Mouse (Mus musculus) embryonic facial prominence, embryonic 11.5 days (tissue): ENCODE measurements around the gene Foxj2. TPM values are rescaled to one million over a fixed set of nuclear protein-coding genes. Genes with fewer than 3 reads are reported as not detected.

ENCODE experiments used
- ATAC-seq: fragments of 200-750 bp; cut with Nextera tagmentation; replicated peaks from 2 replicates; pipeline ENCODE4 v1.8.0; 2017; ENCODE audit warnings: low read depth; ENCODE audit not compliant: insufficient number of reproducible peaks, low FRiP score, low TSS enrichment
- DNase-seq: peaks from one replicate; pipeline ENCODE4 v3.0.0-alpha.2; 2015; ENCODE audit warnings: low spot score
- H3K27ac ChIP-seq: fragments of 300-500 bp; sonication (generic); replicated peaks from 2 replicates; pipeline ENCODE4 v1.5.1; 2014; ENCODE audit warnings: mild to moderate bottlenecking, low read depth, low read length, control low read depth
- H3K27me3 ChIP-seq: fragments of 300-500 bp; sonication (generic); 2 replicates; pipeline ENCODE4 v1.6.1; 2014; ENCODE audit warnings: mild to moderate bottlenecking, low read length, moderate library complexity, mixed read lengths; ENCODE audit not compliant: control insufficient read depth, insufficient read depth
- H3K36me3 ChIP-seq: fragments of 300-500 bp; sonication (generic); replicated peaks from 2 replicates; pipeline ENCODE4 v1.6.1; 2014; ENCODE audit warnings: low read depth, mild to moderate bottlenecking, low read length, moderate library complexity, mixed read lengths; ENCODE audit not compliant: control insufficient read depth, insufficient read depth
- H3K4me1 ChIP-seq: fragments of 300-500 bp; sonication (generic); 2 replicates; pipeline ENCODE4 v1.6.1; 2014; ENCODE audit warnings: low read length, mixed read lengths; ENCODE audit not compliant: control insufficient read depth, insufficient read depth
- H3K4me2 ChIP-seq: fragments of 300-500 bp; sonication (generic); 2 replicates; pipeline ENCODE4 v1.6.1; 2014; ENCODE audit warnings: low read depth, mild to moderate bottlenecking, control low read depth, low read length, moderate library complexity
- H3K4me3 ChIP-seq: fragments of 300-500 bp; sonication (generic); 2 replicates; pipeline ENCODE4 v1.5.1; 2014; ENCODE audit warnings: low read depth, low read length, control low read depth
- H3K9ac ChIP-seq: fragments of 300-500 bp; sonication (generic); replicated peaks from 2 replicates; pipeline ENCODE4 v1.6.1; 2014; ENCODE audit warnings: mild to moderate bottlenecking, control low read depth, low read length
- H3K9me3 ChIP-seq: fragments of 300-500 bp; sonication (generic); replicated peaks from 2 replicates; pipeline ENCODE4 v1.6.1; 2016; ENCODE audit warnings: mild to moderate bottlenecking, low read length, inconsistent platforms, mixed read lengths; ENCODE audit not compliant: control insufficient read depth
- WGBS: fragments of 180-500 bp; shearing (Covaris S2); extraction: QIAGEN DNeasy Blood & Tissue Kit; methylation state at CpG from one replicate; pipeline ENCODE4 v1.1.7; 2014; 5-methylcytosine and 5-hydroxymethylcytosine counted together
- polyA plus RNA-seq: library from polyadenylated mRNA; unstranded; fragments of >200 nt; fragmentation: Nextera tagmentation; extraction: Ambion mirVana; gene quantifications from 2 replicates; pipeline ENCODE4 v1.2.1, GENCODE M21; 2014

Foxj2 gene
- polyA plus RNA-seq, 1 experiment from 2014 or later = 4.0 TPM

GRCm38 (mm10) chr6:122820799-122821650 lies 1.3 kb downstream of the Foxj2 start:
- 36% methylated on average over 15 of the region's 15 CpGs for WGBS
- Histone ChIP-seq H3K27me3 (no peaks in the 10 kb centered on the region), H3K4me1 (no peaks in the 10 kb centered on the region; the same call in 1 of the 2 replicates), H3K4me2 (peak overlapping the region; percentile 83), H3K27ac (no peak overlapping the region), H3K36me3 (no peaks in the 10 kb centered on the region), H3K9ac (peak overlapping the region; percentile 92; the same call in 1 of the 2 replicates), H3K4me3 (peak overlapping the region; percentile 83), H3K9me3 (no peaks in the 10 kb centered on the region)
- DNase-seq = no peak
- ATAC-seq = peak; percentile 1; the same call in 1 of the 2 replicates

- WGBS = 71% methylated on average over 9 of the region's 9 CpGs
- no peak overlapping the region for H3K4me2 ChIP-seq
Observed at GRCm38 (mm10) chr6:122821822-122822221, 2.1 kb downstream of the Foxj2 start.

GRCm38 (mm10) chr6:122824086-122824485 lies 4.4 kb downstream of the Foxj2 start:
- Histone ChIP-seq H3K9me3 (no peaks in the 10 kb centered on the region), H3K27me3 (no peaks in the 10 kb centered on the region), H3K4me3 (no peak overlapping the region), H3K36me3 (no peaks in the 10 kb centered on the region), H3K27ac (no peak overlapping the region), H3K9ac (no peak overlapping the region), H3K4me1 (no peaks in the 10 kb centered on the region; the same call in 1 of the 2 replicates), H3K4me2 (no peak overlapping the region)
- WGBS = 60% methylated on average over 10 of the region's 10 CpGs
- ATAC-seq (no peak), DNase-seq (no peak)

More at GRCm38 (mm10) chr6:122821822-122822221, 2.1 kb downstream of the Foxj2 start:
- Histone ChIP-seq H3K4me3 (no peak overlapping the region), H3K9ac (no peak overlapping the region), H3K27ac (no peak overlapping the region), H3K36me3 (no peaks in the 10 kb centered on the region), H3K9me3 (no peaks in the 10 kb centered on the region), H3K27me3 (no peaks in the 10 kb centered on the region), H3K4me1 (no peaks in the 10 kb centered on the region; the same call in 1 of the 2 replicates)
- ATAC-seq = no peak
- DNase-seq = no peak

DNA sequence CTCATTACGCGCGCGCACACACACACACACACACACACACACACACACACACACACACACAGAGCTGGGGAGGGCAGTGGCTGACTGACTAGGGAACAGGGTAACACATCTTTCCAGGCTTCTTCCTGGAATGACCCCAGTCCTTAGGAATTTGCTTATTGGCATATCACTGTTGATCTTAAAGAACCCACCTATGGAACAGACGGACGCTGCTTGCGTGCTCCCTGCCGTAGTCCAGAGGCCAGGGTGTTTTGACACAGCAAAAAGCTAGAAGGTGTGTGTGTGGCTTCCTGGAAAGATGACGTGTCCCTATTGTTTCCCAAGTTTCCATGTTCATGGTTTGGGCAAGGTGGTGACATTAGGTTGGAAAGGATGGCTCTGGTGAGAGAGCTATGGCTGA lies 5.5 kb downstream of the Foxj2 start:
- WGBS = 92% methylated on average over 9 of the region's 9 CpGs
- H3K4me1 ChIP-seq = no peaks in the 10 kb centered on the region; the same call in 1 of the 2 replicates
- no peak overlapping the region for H3K4me2 ChIP-seq
- H3K9ac ChIP-seq = no peak overlapping the region
- ATAC-seq (no peak), DNase-seq (no peak)
- no peak overlapping the region for H3K4me3 ChIP-seq
- H3K9me3 ChIP-seq = no peaks in the 10 kb centered on the region
- no peaks in the 10 kb centered on the region for H3K36me3 ChIP-seq
- no peaks in the 10 kb centered on the region for H3K27me3 ChIP-seq
- no peak overlapping the region for H3K27ac ChIP-seq

DNA sequence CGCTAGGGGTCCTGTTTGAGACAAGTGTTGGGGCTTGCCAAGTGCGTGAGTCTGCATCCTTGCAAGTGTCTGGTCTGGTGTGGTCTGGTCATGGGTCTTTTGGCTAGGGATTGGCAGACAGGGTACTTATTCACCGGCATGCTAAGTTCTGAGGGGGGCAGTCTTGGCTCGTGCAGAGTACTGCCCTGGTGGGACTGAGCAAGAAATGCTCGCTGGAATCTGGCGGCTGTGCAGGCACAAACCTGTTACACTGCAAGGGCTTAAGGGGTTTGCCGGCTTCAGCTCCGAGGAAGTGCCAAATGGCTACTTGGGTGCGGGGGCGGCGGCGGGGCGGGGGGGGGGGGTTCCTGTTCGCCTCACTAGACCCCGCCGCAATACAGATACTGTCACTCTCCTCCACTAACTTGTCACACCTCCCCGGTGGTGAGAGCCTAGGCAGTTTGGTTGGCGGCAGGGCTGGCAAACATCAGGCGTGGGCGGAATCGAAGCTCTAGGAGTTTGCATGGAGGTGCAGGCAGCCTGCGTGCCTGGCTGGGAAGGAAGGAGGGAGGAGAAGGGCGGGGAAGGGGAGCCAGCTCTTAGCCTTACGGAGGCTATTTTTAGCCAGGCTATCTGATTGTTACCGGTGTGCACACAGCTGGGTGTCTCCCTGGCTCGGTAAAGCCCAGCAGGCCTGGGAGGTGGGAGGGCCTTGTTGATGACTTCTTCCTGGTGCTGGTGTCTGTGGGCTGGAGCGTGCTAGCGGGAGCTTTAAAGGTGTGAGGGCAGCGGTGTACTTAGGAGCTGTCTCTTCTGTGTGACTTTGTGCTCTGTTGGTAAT lies 6.4 kb downstream of the Foxj2 start:
- Histone ChIP-seq H3K27ac (no peak overlapping the region; the same call in 1 of the 2 replicates), H3K36me3 (no peaks in the 10 kb centered on the region)

DNA sequence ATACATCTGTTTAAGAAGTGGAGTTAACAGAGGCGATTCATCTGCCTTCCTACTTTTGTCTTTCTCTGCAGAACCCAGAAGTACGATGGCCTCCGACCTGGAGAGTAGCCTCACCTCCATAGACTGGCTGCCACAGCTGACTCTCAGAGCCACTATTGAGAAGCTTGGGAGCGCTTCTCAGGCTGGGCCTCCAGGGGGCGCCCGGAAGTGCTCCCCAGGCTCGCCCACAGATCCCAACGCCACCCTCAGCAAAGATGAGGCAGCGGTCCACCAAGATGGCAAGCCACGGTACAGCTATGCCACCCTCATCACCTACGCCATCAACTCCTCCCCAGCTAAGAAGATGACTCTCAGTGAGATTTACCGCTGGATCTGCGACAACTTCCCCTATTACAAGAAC lies 8.4 kb downstream of the Foxj2 start:
- Histone ChIP-seq H3K27ac (no peak overlapping the region), H3K4me3 (no peak overlapping the region), H3K27me3 (no peaks in the 10 kb centered on the region), H3K4me1 (no peaks in the 10 kb centered on the region), H3K4me2 (no peak overlapping the region), H3K9me3 (no peaks in the 10 kb centered on the region), H3K9ac (no peak overlapping the region), H3K36me3 (no peaks in the 10 kb centered on the region)
- 42% methylated on average over 13 of the region's 13 CpGs for WGBS
- DNase-seq (peak; percentile 39), ATAC-seq (no peak)

More for the DNA sequence above, 6.4 kb downstream of the Foxj2 start:
- H3K9me3 ChIP-seq = no peaks in the 10 kb centered on the region
- peak overlapping the region; percentile 48 for H3K9ac ChIP-seq
- peak; percentile 57 for ATAC-seq
- DNase-seq = peak; percentile 69
- peak overlapping the region; percentile 72 for H3K4me2 ChIP-seq
- H3K4me3 ChIP-seq = peak overlapping the region; percentile 32
- H3K4me1 ChIP-seq = no peaks in the 10 kb centered on the region
- WGBS = 4% methylated on average over 27 of the region's 29 CpGs
- H3K27me3 ChIP-seq = no peaks in the 10 kb centered on the region

GRCm38 (mm10) chr6:122832880-122833279 lies 13.2 kb downstream of the Foxj2 start:
- H3K4me2 ChIP-seq = no peak overlapping the region
- WGBS = 81% methylated on average over 7 of the region's 7 CpGs
- DNase-seq = no peak

More at GRCm38 (mm10) chr6:122832880-122833279, 13.2 kb downstream of the Foxj2 start:
- no peaks in the 10 kb centered on the region for H3K9me3 ChIP-seq
- H3K9ac ChIP-seq = no peak overlapping the region
- no peak for ATAC-seq
- no peaks in the 10 kb centered on the region for H3K27me3 ChIP-seq
- H3K4me3 ChIP-seq = no peak overlapping the region
- no peaks in the 10 kb centered on the region for H3K4me1 ChIP-seq
- H3K36me3 ChIP-seq = peaks cover 1% of the 10 kb centered on the region; the same call in 1 of the 2 replicates
- H3K27ac ChIP-seq = no peak overlapping the region
